Mouse (Mus musculus): ENCODE measurements around the gene Ptprf. TPM values are rescaled to one million over a fixed set of nuclear protein-coding genes. Genes with fewer than 3 reads are reported as not detected.

The Ptprf gene
- total and polyA plus RNA-seq, 3 experiments: 0.27 TPM; not detected in 2

- Histone ChIP-seq H3K27me3 (ENCODE audit: insufficient read depth, low read length) (no peaks in the 10 kb centered on the region; the same call in 1 of the 2 replicates), H3K4me1 (ENCODE audit: insufficient read depth, low read depth, low read length) (peaks cover 5% of the 10 kb centered on the region), H3K4me3 (ENCODE audit: low read depth, low read length) (no peak overlapping the region), H3K9me3 (replicated peaks) (peaks cover 7% of the 10 kb centered on the region), H3K36me3 (replicated peaks) (no peaks in the 10 kb centered on the region)
- TF ChIP-seq GATA1 (IDR thresholded peaks at IDR 0.05; ENCODE audit: borderline replicate concordance, low read length) (no peak), GATA2 (IDR thresholded peaks at IDR 0.05; ENCODE audit: borderline replicate concordance, low read depth, low read length) (no peak), POLR2AphosphoS5 (IDR thresholded peaks at IDR 0.05; ENCODE audit: insufficient replicate concordance, low read depth, low read length) (no peak), TAL1 (conservative IDR thresholded peaks at IDR 0.05; ENCODE audit: low read depth, low read length) (no peak), CTCF (IDR thresholded peaks at IDR 0.05; ENCODE audit: low read depth, low read length) (no peak)
- no peak for DNase-seq (ENCODE audit: low spot score)
- ATAC-seq (ENCODE audit: extremely low read depth, insufficient number of reproducible peaks, low FRiP score, poor library complexity, severe bottlenecking): no peak
Measured at GRCm38 (mm10) chr4:118272871-118273270, 18.3 kb downstream of the Ptprf start.

- H3K4me3 ChIP-seq (ENCODE audit: low read depth, low read length): no peak overlapping the region
- no peak for TF ChIP-seq POLR2AphosphoS5 (IDR thresholded peaks at IDR 0.05; ENCODE audit: insufficient replicate concordance, low read depth, low read length)
- no peak for TF ChIP-seq GATA2 (IDR thresholded peaks at IDR 0.05; ENCODE audit: borderline replicate concordance, low read depth, low read length)
- TF ChIP-seq CTCF (IDR thresholded peaks at IDR 0.05; ENCODE audit: low read depth, low read length): no peak
- no peak for TF ChIP-seq GATA1 (IDR thresholded peaks at IDR 0.05; ENCODE audit: borderline replicate concordance, low read length)
- TF ChIP-seq TAL1 (conservative IDR thresholded peaks at IDR 0.05; ENCODE audit: low read depth, low read length): no peak
- no peak for DNase-seq (ENCODE audit: low spot score)
- H3K27me3 ChIP-seq (ENCODE audit: insufficient read depth, low read length): no peaks in the 10 kb centered on the region; the same call in 1 of the 2 replicates
- H3K9me3 ChIP-seq (replicated peaks): peaks cover 7% of the 10 kb centered on the region
- peaks cover 5% of the 10 kb centered on the region for H3K4me1 ChIP-seq (ENCODE audit: insufficient read depth, low read depth, low read length)
- H3K36me3 ChIP-seq (replicated peaks): no peaks in the 10 kb centered on the region
- ATAC-seq (ENCODE audit: extremely low read depth, insufficient number of reproducible peaks, low FRiP score, poor library complexity, severe bottlenecking): no peak
Measured at GRCm38 (mm10) chr4:118272258-118272657, 18.9 kb downstream of the Ptprf start.

GRCm38 (mm10) chr4:118271556-118272074, 19.6 kb downstream of the Ptprf start:
- Histone ChIP-seq H3K4me1 (ENCODE audit: insufficient read depth, low read depth, low read length) (peaks cover 3% of the 10 kb centered on the region), H3K27me3 (ENCODE audit: insufficient read depth, low read length) (no peaks in the 10 kb centered on the region; the same call in 1 of the 2 replicates), H3K9me3 (replicated peaks) (peaks cover 7% of the 10 kb centered on the region), H3K4me3 (ENCODE audit: low read depth, low read length) (no peak overlapping the region), H3K36me3 (replicated peaks) (no peaks in the 10 kb centered on the region)
- DNase-seq (ENCODE audit: low spot score): no peak
- TF ChIP-seq GATA2 (IDR thresholded peaks at IDR 0.05; ENCODE audit: borderline replicate concordance, low read depth, low read length) (no peak), TAL1 (conservative IDR thresholded peaks at IDR 0.05; ENCODE audit: low read depth, low read length) (no peak), POLR2AphosphoS5 (IDR thresholded peaks at IDR 0.05; ENCODE audit: insufficient replicate concordance, low read depth, low read length) (no peak), CTCF (IDR thresholded peaks at IDR 0.05; ENCODE audit: low read depth, low read length) (no peak), GATA1 (IDR thresholded peaks at IDR 0.05; ENCODE audit: borderline replicate concordance, low read length) (no peak)
- no peak for ATAC-seq (ENCODE audit: extremely low read depth, insufficient number of reproducible peaks, low FRiP score, poor library complexity, severe bottlenecking)

- ATAC-seq (ENCODE audit: extremely low read depth, insufficient number of reproducible peaks, low FRiP score, poor library complexity, severe bottlenecking) (no peak), DNase-seq (ENCODE audit: low spot score) (no peak)
- Histone ChIP-seq H3K27me3 (ENCODE audit: insufficient read depth, low read length) (peaks cover 2% of the 10 kb centered on the region; the same call in 1 of the 2 replicates), H3K9me3 (replicated peaks) (peaks cover 7% of the 10 kb centered on the region), H3K4me1 (ENCODE audit: insufficient read depth, low read depth, low read length) (no peaks in the 10 kb centered on the region), H3K36me3 (replicated peaks) (no peaks in the 10 kb centered on the region), H3K4me3 (ENCODE audit: low read depth, low read length) (no peak overlapping the region)
- TF ChIP-seq TAL1 (conservative IDR thresholded peaks at IDR 0.05; ENCODE audit: low read depth, low read length) (no peak), GATA2 (IDR thresholded peaks at IDR 0.05; ENCODE audit: borderline replicate concordance, low read depth, low read length) (no peak), GATA1 (IDR thresholded peaks at IDR 0.05; ENCODE audit: borderline replicate concordance, low read length) (no peak), CTCF (IDR thresholded peaks at IDR 0.05; ENCODE audit: low read depth, low read length) (peak; percentile 26; the same call in 1 of the 2 replicates), POLR2AphosphoS5 (IDR thresholded peaks at IDR 0.05; ENCODE audit: insufficient replicate concordance, low read depth, low read length) (no peak)
Measured at GRCm38 (mm10) chr4:118270706-118271105, 20.5 kb downstream of the Ptprf start.

- peaks cover 4% of the 10 kb centered on the region; the same call in 1 of the 2 replicates for H3K27me3 ChIP-seq (ENCODE audit: insufficient read depth, low read length)
- no peak for ATAC-seq (ENCODE audit: extremely low read depth, insufficient number of reproducible peaks, low FRiP score, poor library complexity, severe bottlenecking)
Measured at GRCm38 (mm10) chr4:118269999-118270398, 21.2 kb downstream of the Ptprf start.

GRCm38 (mm10) chr4:118268429-118269212, 22.6 kb downstream of the Ptprf start:
- peaks cover 7% of the 10 kb centered on the region for H3K9me3 ChIP-seq (replicated peaks)
- no peaks in the 10 kb centered on the region for H3K36me3 ChIP-seq (replicated peaks)
- peaks cover 6% of the 10 kb centered on the region for H3K27me3 ChIP-seq (ENCODE audit: insufficient read depth, low read length)
- no peak; the same call in 1 of the 2 replicates for TF ChIP-seq TAL1 (conservative IDR thresholded peaks at IDR 0.05; ENCODE audit: low read depth, low read length)
- no peak for TF ChIP-seq CTCF (IDR thresholded peaks at IDR 0.05; ENCODE audit: low read depth, low read length)
- no peak for TF ChIP-seq POLR2AphosphoS5 (IDR thresholded peaks at IDR 0.05; ENCODE audit: insufficient replicate concordance, low read depth, low read length)
- TF ChIP-seq GATA2 (IDR thresholded peaks at IDR 0.05; ENCODE audit: borderline replicate concordance, low read depth, low read length): no peak
- no peak for TF ChIP-seq GATA1 (IDR thresholded peaks at IDR 0.05; ENCODE audit: borderline replicate concordance, low read length)
- no peak for ATAC-seq (ENCODE audit: extremely low read depth, insufficient number of reproducible peaks, low FRiP score, poor library complexity, severe bottlenecking)
- H3K4me3 ChIP-seq (ENCODE audit: low read depth, low read length): no peak overlapping the region
- H3K4me1 ChIP-seq (ENCODE audit: insufficient read depth, low read depth, low read length): no peaks in the 10 kb centered on the region
- DNase-seq (ENCODE audit: low spot score): no peak

More at GRCm38 (mm10) chr4:118269999-118270398, 21.2 kb downstream of the Ptprf start:
- no peak for DNase-seq (ENCODE audit: low spot score)
- no peak overlapping the region for H3K4me3 ChIP-seq (ENCODE audit: low read depth, low read length)
- H3K9me3 ChIP-seq (replicated peaks): peaks cover 7% of the 10 kb centered on the region
- TF ChIP-seq POLR2AphosphoS5 (IDR thresholded peaks at IDR 0.05; ENCODE audit: insufficient replicate concordance, low read depth, low read length) (no peak), CTCF (IDR thresholded peaks at IDR 0.05; ENCODE audit: low read depth, low read length) (no peak), TAL1 (conservative IDR thresholded peaks at IDR 0.05; ENCODE audit: low read depth, low read length) (no peak), GATA1 (IDR thresholded peaks at IDR 0.05; ENCODE audit: borderline replicate concordance, low read length) (no peak)
- no peaks in the 10 kb centered on the region for H3K36me3 ChIP-seq (replicated peaks)
- H3K4me1 ChIP-seq (ENCODE audit: insufficient read depth, low read depth, low read length): no peaks in the 10 kb centered on the region

Data from G1E (cell line).